Mouse (Mus musculus) megakaryocyte, adult 5-6 weeks (primary cell): ENCODE results near the gene Peak1. TPM values are rescaled to one million over a fixed set of nuclear protein-coding genes. Genes with fewer than 3 reads are reported as not detected.
A peak's percentile ranks its signal among the peaks of the same experiment; 100 is the strongest.

Experiments
- ATAC-seq: 2 replicates; pipeline ENCODE4 v1.8.0; 2016; ENCODE audit warnings: mild to moderate bottlenecking, inconsistent platforms; ENCODE audit not compliant: poor library complexity, severe bottlenecking
- total RNA-seq, 2 experiments: library from RNA; stranded (forward) in 1 of 2; stranded (reverse) in 1 of 2; fragments of 153-499, 151-499 nt in 1 of 2; fragments of 221-1000, 200-1000 nt in 1 of 2; gene quantifications; 2 replicates each; pipeline versions ENCODE4 v1.2.3 to v1.2.4; 2015 to 2017

Peak1 gene
- total RNA-seq, 2 experiments from 2014 or later: 3.9 to 9.3 TPM

DNA sequence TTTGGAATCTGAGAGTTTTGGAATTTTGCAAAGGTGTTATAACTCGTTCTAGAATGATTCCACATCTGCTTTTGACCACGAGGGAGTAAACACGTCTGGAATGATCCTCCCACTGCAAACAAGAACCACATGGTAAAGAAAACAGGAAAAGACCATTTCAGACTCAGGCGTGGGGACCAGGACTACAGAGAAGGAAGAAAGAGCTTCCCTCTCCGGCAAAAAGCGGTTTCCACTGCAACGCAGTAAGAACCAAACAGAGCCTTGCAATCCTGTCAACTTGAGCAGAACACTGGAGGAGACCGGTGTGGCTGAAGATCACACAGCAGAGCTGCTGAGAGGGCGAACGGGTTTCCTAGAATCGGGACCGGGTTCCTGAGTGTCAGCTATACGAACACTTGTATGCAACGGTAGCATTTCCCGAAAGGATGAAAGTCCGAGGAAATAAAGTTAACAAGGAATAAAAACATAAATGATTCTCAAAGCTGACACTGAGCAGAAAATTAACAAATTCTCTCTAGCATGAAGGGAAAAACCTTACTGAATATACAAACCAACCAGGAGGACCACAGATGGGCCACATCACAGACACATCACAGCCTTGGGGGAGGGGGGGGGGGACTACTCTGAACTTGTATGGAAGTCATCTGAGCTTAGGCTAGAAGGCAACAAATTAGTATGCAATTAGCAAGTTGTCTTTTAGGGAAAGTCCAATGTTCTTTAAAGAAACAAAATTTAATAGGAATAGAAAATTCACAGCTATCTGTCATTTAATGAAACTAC is 93.1 kb downstream of the Peak1 start:
- no peak for ATAC-seq

GRCm38 (mm10) chr9:56321291-56321690 is 96.6 kb downstream of the Peak1 start:
- no peak for ATAC-seq

GRCm38 (mm10) chr9:56314326-56314725 is 103.5 kb downstream of the Peak1 start:
- no peak for ATAC-seq

- no peak for ATAC-seq
Observed at GRCm38 (mm10) chr9:56309079-56309478, 108.8 kb downstream of the Peak1 start.

GRCm38 (mm10) chr9:56304526-56304925 is 113.3 kb downstream of the Peak1 start:
- no peak for ATAC-seq

GRCm38 (mm10) chr9:56302921-56303465 is 114.9 kb downstream of the Peak1 start:
- ATAC-seq: no peak

DNA sequence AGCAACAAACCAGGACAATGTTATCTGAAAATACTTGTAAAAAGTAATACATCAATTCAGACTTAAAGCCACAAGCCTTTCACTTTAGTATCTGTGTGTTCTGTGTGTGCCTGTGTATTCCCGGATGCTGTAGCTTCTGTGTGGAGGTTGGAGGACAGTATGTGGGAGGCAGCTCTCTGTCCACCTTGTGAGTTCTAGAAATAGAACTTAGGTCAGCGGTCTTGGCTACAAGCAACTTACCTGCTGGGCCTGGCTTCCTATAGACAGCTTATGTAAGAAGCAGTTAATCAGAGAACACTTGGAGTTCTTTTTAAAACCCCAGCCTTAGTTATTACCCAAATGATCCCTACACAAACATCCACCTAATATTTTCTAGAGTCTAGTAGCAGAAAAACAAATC is 127.8 kb downstream of the Peak1 start:
- no peak for ATAC-seq

GRCm38 (mm10) chr9:56282481-56282880 is 135.4 kb downstream of the Peak1 start:
- no peak for ATAC-seq

DNA sequence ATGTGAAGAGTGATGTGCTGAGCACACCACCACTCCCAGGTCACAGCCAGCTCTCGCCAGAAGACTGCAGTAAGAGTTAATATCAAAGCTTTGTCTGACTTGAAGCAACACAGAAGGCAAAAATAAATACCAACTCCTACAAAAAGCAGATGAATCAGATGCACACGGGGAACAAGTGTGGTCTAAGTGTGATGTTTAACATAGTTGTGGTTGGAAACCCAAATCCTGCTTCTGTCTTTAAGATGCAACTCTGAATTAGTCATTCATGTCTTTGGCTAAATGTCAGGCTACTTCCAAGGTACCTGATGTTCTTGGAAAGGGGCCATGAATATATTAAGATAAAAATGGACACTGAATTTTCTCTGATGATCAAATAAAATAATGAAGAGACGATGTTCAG is 144.3 kb downstream of the Peak1 start:
- no peak for ATAC-seq

GRCm38 (mm10) chr9:56272247-56272598 is 145.6 kb downstream of the Peak1 start:
- no peak for ATAC-seq

- no peak for ATAC-seq
Observed at GRCm38 (mm10) chr9:56271326-56272246, 146.3 kb downstream of the Peak1 start.

GRCm38 (mm10) chr9:56269101-56269500 is 148.8 kb downstream of the Peak1 start:
- ATAC-seq: no peak

DNA sequence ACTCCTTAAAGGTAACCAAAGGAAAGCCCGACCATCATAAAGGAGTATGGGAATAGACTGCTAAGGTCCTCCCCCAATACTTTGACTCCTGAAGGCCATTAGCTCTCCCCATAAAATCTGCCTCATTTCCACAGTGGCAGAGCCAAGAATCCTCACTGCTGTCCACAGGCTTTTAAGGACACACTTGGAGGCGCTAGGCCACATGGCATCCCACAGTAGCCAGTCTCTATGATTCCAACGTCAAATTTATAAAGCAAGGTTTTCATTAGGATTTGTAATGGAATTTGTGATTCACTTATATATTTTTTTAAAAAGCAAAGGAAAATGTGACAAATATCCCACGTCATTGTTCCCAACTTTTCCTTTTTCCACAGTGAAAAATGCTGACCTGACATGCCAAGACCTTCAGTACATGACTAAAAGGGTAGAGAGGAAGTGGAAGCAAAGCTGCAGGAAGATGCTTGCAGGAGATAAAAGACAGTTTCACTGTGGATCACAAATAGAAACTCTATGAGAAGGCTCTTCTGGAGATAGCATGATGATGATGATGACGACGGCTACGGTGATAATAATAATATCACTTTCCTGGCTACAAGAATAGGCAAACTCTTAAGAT is 151.6 kb downstream of the Peak1 start:
- ATAC-seq: no peak

DNA sequence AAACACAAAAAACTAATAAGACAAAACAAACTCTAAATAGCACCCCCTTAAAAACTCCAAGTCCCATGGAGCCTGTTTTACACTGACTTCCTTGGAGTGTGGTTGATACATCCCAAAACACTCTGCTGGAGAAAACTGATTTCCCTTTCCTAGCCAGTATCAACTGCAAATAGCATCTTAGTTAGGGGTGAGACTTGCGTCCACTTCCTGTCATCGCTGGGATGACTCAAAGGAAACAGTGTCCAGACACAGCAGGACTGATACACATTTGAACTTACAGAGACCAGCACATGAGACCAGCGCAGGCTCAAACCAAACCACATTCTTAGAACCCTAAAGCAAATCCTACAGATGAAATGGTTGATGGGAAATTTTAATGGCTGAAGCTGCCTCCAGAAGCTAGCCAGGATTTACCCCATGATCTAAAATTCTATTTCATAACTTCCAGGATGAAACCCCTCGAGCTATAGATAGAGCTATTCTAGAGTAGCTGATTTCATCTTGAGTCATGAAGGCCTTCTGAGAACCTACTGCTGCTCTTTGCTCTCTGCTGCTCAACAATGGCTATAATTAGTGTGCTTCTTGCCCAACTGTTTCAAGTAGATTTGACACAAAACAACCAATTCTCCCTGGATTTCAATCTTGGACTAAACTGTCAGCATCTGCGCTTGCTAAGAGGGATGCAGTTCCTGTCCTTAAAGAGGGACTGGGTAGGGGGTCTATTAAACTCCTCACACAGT is 152.2 kb downstream of the Peak1 start:
- 0 out of 2 replicates have a peak, but pooled peaks have one; percentile 31 for ATAC-seq

DNA sequence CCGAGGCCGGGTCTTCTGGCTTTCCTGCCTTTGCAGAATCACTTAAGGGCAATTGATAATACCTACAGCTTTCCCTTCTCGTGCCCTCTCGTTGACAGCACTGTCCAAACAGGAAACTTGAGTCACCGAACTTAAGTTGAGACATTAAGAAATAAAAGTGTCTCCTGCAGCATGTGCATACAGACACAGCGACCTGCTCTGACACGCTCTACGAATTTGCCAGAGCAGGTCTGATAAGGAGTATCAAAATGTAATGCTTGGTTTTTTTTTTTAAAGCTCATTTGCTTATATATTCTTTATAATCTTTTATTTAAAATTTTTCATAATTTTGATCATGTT is 152.9 kb downstream of the Peak1 start:
- peak; percentile 51 for ATAC-seq

- peak; percentile 83 for ATAC-seq
Observed at GRCm38 (mm10) chr9:56264308-56265021, 153.4 kb downstream of the Peak1 start.

DNA sequence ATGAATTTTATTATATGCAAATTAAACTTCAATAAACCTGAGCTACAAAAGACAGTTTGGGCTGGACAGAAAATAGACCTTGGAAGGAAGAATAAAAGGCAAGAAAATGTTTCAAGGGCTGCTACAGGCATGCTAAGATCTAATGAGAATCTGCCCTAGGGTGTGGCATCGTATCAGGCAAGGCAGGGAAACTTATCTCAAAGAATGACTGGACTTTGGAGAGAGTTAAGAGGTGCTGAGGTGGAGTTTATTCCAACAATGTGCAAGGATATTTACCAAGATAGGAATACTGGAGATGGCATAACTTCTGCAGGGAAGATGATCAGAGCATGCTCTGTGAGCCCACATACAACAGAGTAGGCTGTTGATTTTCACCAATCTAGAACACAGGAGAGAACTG is 154.8 kb downstream of the Peak1 start:
- no peak for ATAC-seq

GRCm38 (mm10) chr9:56260495-56261136 is 157.3 kb downstream of the Peak1 start:
- no peak for ATAC-seq

DNA sequence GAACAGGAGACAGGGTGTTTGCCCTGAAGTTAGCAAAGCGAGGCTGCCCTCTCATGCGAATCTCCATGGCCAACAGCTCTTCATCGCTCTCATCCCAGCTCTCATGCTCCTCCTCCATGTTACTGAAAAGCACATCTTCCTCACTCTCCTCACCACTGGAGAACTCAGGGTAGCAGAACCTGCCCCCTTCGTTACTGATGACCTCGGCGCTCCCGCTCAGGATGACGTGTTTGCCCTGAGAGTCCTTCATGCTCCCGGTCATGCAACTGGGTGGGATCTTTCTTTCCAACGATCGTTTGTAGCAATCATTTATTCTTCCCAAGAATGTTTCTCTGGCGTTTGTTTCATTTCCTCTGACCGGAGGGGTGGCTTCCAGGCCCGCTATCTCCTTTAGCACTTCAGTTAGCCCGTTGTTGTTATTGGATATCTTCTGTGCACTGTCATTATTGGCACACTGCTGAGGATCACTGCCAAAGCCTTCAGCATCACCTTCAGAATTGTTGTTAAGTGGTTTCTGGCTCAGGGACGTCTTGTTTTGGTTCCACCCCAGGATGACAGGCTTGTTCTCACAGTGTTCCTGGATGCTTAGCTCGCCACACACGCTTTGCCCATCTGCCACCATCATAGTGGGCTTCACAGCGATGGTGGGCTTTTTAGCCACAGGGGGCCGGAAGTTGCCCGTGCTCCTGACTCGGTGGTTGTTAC is 157.9 kb downstream of the Peak1 start:
- no peak for ATAC-seq
